Mouse (Mus musculus): ENCODE results near the gene Ppt2. TPM values are rescaled to one million over a fixed set of nuclear protein-coding genes. Genes with fewer than 3 reads are reported as not detected.
A peak's percentile ranks its signal among the peaks of the same experiment; 100 is the strongest.

Gene Ppt2
- polyA plus RNA-seq, 1 experiment from 2014 or later, result 32.9 TPM

GRCm38 (mm10) chr17:34596098-34596497 lies 32.2 kb downstream of the Ppt2 start:
- H3K4me2 ChIP-seq (ENCODE audit: low read depth, low read length), result no peak overlapping the region
- no peaks in the 10 kb centered on the region for H3K9me3 ChIP-seq (ENCODE audit: control insufficient read depth, low read length)
- 57% methylated on average over 8 of the region's 8 CpGs for WGBS
- peaks cover 19% of the 10 kb centered on the region for H3K36me3 ChIP-seq (ENCODE audit: control insufficient read depth, insufficient read depth, low read length)
- no peaks in the 10 kb centered on the region for H3K27me3 ChIP-seq (replicated peaks; ENCODE audit: control insufficient read depth, insufficient read depth, low read length)
- no peak overlapping the region for H3K27ac ChIP-seq (ENCODE audit: low read length)
- no peak overlapping the region for H3K9ac ChIP-seq (ENCODE audit: low read depth, low read length)
- H3K4me1 ChIP-seq (ENCODE audit: control insufficient read depth, insufficient read depth, low read length), result peaks cover 34% of the 10 kb centered on the region
- ATAC-seq, result no peak
- no peak overlapping the region for H3K4me3 ChIP-seq (ENCODE audit: low read length)

GRCm38 (mm10) chr17:34593752-34594525 lies 34.4 kb downstream of the Ppt2 start:
- Histone ChIP-seq H3K27me3 (replicated peaks; ENCODE audit: control insufficient read depth, insufficient read depth, low read length) (no peaks in the 10 kb centered on the region), H3K4me3 (ENCODE audit: low read length) (peak overlapping the region; percentile 90), H3K4me2 (ENCODE audit: low read depth, low read length) (peak overlapping the region; percentile 92), H3K4me1 (ENCODE audit: control insufficient read depth, insufficient read depth, low read length) (peaks cover 55% of the 10 kb centered on the region), H3K27ac (ENCODE audit: low read length) (no peak overlapping the region; the same call in 1 of the 2 replicates), H3K9ac (ENCODE audit: low read depth, low read length) (peak overlapping the region; percentile 99), H3K36me3 (ENCODE audit: control insufficient read depth, insufficient read depth, low read length) (peaks cover 12% of the 10 kb centered on the region), H3K9me3 (ENCODE audit: control insufficient read depth, low read length) (no peaks in the 10 kb centered on the region)
- no peak for ATAC-seq
- whole genome bisulfite sequencing, result 35% methylated on average over 34 of the region's 34 CpGs

GRCm38 (mm10) chr17:34592581-34593549 lies 35.4 kb downstream of the Ppt2 start:
- Histone ChIP-seq H3K27me3 (replicated peaks; ENCODE audit: control insufficient read depth, insufficient read depth, low read length) (no peaks in the 10 kb centered on the region), H3K9ac (ENCODE audit: low read depth, low read length) (peak overlapping the region; percentile 99), H3K27ac (ENCODE audit: low read length) (peak overlapping the region; percentile 99), H3K4me1 (ENCODE audit: control insufficient read depth, insufficient read depth, low read length) (peaks cover 57% of the 10 kb centered on the region), H3K4me3 (ENCODE audit: low read length) (peak overlapping the region; percentile 90), H3K36me3 (ENCODE audit: control insufficient read depth, insufficient read depth, low read length) (peaks cover 12% of the 10 kb centered on the region), H3K4me2 (ENCODE audit: low read depth, low read length) (peak overlapping the region; percentile 92), H3K9me3 (ENCODE audit: control insufficient read depth, low read length) (no peaks in the 10 kb centered on the region)
- 1% methylated on average over 32 of the region's 32 CpGs for WGBS
- ATAC-seq, result peak; percentile 10

DNA sequence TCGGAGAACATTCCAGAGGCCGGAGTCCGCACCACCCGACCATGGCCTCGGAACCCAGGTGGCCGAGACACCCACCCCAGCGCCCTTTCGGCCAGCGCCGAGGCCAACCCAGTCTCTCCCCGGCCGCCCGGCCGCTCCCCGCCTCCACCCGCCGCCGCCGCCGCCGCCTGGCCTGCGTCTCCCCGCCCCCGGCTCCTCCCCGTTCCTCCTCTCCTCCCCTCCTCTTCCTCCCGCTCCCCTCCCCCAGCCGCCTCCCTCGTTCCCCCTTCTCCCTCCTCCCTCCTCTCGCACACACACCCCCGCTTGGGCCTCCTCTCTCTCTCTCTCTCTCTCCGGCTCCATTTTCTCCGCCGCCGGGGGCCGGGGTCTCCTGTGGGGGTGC lies 36.3 kb downstream of the Ppt2 start:
- Histone ChIP-seq H3K9me3 (ENCODE audit: control insufficient read depth, low read length) (no peaks in the 10 kb centered on the region), H3K27me3 (replicated peaks; ENCODE audit: control insufficient read depth, insufficient read depth, low read length) (no peaks in the 10 kb centered on the region), H3K4me1 (ENCODE audit: control insufficient read depth, insufficient read depth, low read length) (peaks cover 52% of the 10 kb centered on the region), H3K4me2 (ENCODE audit: low read depth, low read length) (peak overlapping the region; percentile 92), H3K9ac (ENCODE audit: low read depth, low read length) (peak overlapping the region; percentile 99), H3K36me3 (ENCODE audit: control insufficient read depth, insufficient read depth, low read length) (peaks cover 12% of the 10 kb centered on the region), H3K4me3 (ENCODE audit: low read length) (peak overlapping the region; percentile 90), H3K27ac (ENCODE audit: low read length) (peak overlapping the region; percentile 99)
- WGBS, result under 1% methylated on average over 33 of the region's 35 CpGs
- peak; percentile 54 for ATAC-seq

DNA sequence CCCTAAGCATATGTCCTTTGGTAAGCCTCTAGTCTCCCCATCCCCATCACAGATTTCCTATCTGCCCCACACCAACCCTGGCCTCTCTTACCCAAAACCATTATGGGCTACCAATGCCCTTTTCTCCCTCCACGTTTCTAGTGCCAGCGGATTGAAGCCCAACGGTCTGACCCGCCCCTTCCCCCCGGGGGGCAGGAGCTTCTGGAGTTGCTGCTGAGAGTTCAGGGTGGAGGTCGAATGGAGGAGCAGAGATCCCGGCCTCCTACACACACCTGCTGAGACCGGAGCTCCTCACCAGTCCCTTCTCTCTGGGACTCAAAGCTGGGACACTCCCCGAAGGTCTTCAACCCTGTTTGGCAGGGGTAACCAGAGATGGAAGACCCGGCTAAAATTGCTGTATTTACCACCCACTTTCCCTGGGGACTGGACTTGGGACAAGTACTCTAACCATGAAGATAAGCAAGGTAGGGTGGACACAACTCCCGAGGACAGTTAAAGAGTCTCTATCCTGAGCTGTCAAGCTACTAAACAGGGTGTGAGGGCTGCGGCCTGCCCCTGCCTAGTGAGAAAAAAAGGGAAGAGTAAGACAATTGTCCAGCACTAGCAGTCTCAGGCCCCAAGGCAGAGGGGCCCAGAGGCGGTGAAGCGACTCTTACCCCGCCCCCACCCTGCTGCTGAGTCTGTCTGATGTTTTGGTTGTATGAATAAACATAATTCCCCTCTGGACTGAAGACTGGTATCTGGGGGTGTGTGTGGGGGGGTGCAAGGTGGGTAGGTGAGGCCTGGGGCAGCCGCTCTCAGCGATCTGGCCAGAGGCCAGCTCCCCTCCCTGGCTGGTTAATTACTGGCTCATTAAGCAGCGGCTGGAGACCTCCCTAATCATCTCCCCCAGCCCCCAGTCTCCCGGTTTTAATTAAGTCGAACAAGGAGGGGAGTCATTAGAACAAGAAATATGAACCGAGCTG lies 37.0 kb downstream of the Ppt2 start, which contains the start of gene Pbx2:
Pbx2 (plus strand) TSS at position 238 of the 965 bp plus-strand sequence.
- Histone ChIP-seq H3K36me3 (ENCODE audit: control insufficient read depth, insufficient read depth, low read length) (peaks cover 12% of the 10 kb centered on the region), H3K9me3 (ENCODE audit: control insufficient read depth, low read length) (no peaks in the 10 kb centered on the region), H3K4me2 (ENCODE audit: low read depth, low read length) (peak within 1 kb of the TSS; percentile 92), H3K27me3 (replicated peaks; ENCODE audit: control insufficient read depth, insufficient read depth, low read length) (no peaks in the 10 kb centered on the region), H3K4me1 (ENCODE audit: control insufficient read depth, insufficient read depth, low read length) (peaks cover 56% of the 10 kb centered on the region), H3K4me3 (ENCODE audit: low read length) (peak within 1 kb of the TSS; percentile 90), H3K9ac (ENCODE audit: low read depth, low read length) (peak within 1 kb of the TSS; percentile 99), H3K27ac (ENCODE audit: low read length) (peak within 1 kb of the TSS; percentile 99)
- ATAC-seq, result peak; percentile 16
- WGBS, result 7% methylated on average over 21 of the region's 21 CpGs

GRCm38 (mm10) chr17:34590154-34590987 lies 37.9 kb downstream of the Ppt2 start:
- Histone ChIP-seq H3K27me3 (replicated peaks; ENCODE audit: control insufficient read depth, insufficient read depth, low read length) (no peaks in the 10 kb centered on the region), H3K27ac (ENCODE audit: low read length) (peak overlapping the region; percentile 93), H3K4me1 (ENCODE audit: control insufficient read depth, insufficient read depth, low read length) (peaks cover 61% of the 10 kb centered on the region), H3K9me3 (ENCODE audit: control insufficient read depth, low read length) (no peaks in the 10 kb centered on the region), H3K4me2 (ENCODE audit: low read depth, low read length) (peak overlapping the region; percentile 92), H3K4me3 (ENCODE audit: low read length) (peak overlapping the region; percentile 90), H3K9ac (ENCODE audit: low read depth, low read length) (peak overlapping the region; percentile 99), H3K36me3 (ENCODE audit: control insufficient read depth, insufficient read depth, low read length) (peaks cover 6% of the 10 kb centered on the region)
- ATAC-seq, result no peak
- WGBS, result 69% methylated on average over 15 of the region's 15 CpGs

GRCm38 (mm10) chr17:34589681-34590101 lies 38.6 kb downstream of the Ppt2 start, which contains the start of gene Gpsm3:
Gene Gpsm3, plus strand, starts transcription at chr17:34589806.
- Histone ChIP-seq H3K9ac (ENCODE audit: low read depth, low read length) (peak within 1 kb of the TSS; percentile 99), H3K27me3 (replicated peaks; ENCODE audit: control insufficient read depth, insufficient read depth, low read length) (no peaks in the 10 kb centered on the region), H3K4me3 (ENCODE audit: low read length) (peak within 1 kb of the TSS; percentile 90), H3K27ac (ENCODE audit: low read length) (peak within 1 kb of the TSS; percentile 93), H3K4me2 (ENCODE audit: low read depth, low read length) (peak within 1 kb of the TSS; percentile 92), H3K4me1 (ENCODE audit: control insufficient read depth, insufficient read depth, low read length) (peaks cover 57% of the 10 kb centered on the region), H3K9me3 (ENCODE audit: control insufficient read depth, low read length) (no peaks in the 10 kb centered on the region), H3K36me3 (ENCODE audit: control insufficient read depth, insufficient read depth, low read length) (0 out of 2 replicates have a peak, but pooled peaks cover 1% of the 10 kb centered on the region)
- 19% methylated on average over 7 of the region's 7 CpGs for WGBS
- no peak for ATAC-seq

GRCm38 (mm10) chr17:34589206-34589605 lies 39.1 kb downstream of the Ppt2 start:
- Histone ChIP-seq H3K27me3 (replicated peaks; ENCODE audit: control insufficient read depth, insufficient read depth, low read length) (no peaks in the 10 kb centered on the region), H3K4me1 (ENCODE audit: control insufficient read depth, insufficient read depth, low read length) (peaks cover 52% of the 10 kb centered on the region), H3K27ac (ENCODE audit: low read length) (peak overlapping the region; percentile 93), H3K4me3 (ENCODE audit: low read length) (peak overlapping the region; percentile 24; the same call in 1 of the 2 replicates), H3K9me3 (ENCODE audit: control insufficient read depth, low read length) (no peaks in the 10 kb centered on the region), H3K4me2 (ENCODE audit: low read depth, low read length) (peak overlapping the region; percentile 92), H3K36me3 (ENCODE audit: control insufficient read depth, insufficient read depth, low read length) (no peaks in the 10 kb centered on the region), H3K9ac (ENCODE audit: low read depth, low read length) (peak overlapping the region; percentile 99; the same call in 1 of the 2 replicates)
- WGBS, result 52% methylated on average over 7 of the region's 7 CpGs
- no peak for ATAC-seq
